Mouse (Mus musculus): Measurements from ENCODE around the gene Ptprcap.

Gene Ptprcap

GRCm38 (mm10) chr19:4147782-4148490 lies 5.5 kb upstream of the Ptprcap start:
- no peak for DNase-seq (ENCODE audit: low spot score)

GRCm38 (mm10) chr19:4148491-4148806 lies 5.0 kb upstream of the Ptprcap start, which contains the start of gene Coro1b:
TSS of gene Coro1b (plus strand) at chr19:4148619.
- DNase-seq (ENCODE audit: low spot score): peak; percentile 85

GRCm38 (mm10) chr19:4148819-4149218 lies 4.6 kb upstream of the Ptprcap start:
- DNase-seq (ENCODE audit: low spot score): no peak

- no peak for DNase-seq (ENCODE audit: low spot score)
Observed at GRCm38 (mm10) chr19:4149283-4149682, 4.1 kb upstream of the Ptprcap start.

GRCm38 (mm10) chr19:4149764-4150461 lies 3.5 kb upstream of the Ptprcap start:
- no peak for DNase-seq (ENCODE audit: low spot score)

- DNase-seq (ENCODE audit: low spot score): no peak
Observed at GRCm38 (mm10) chr19:4150567-4151487, 2.6 kb upstream of the Ptprcap start.

- no peak for DNase-seq (ENCODE audit: low spot score)
Observed at GRCm38 (mm10) chr19:4151488-4151860, 1.9 kb upstream of the Ptprcap start.

- no peak for DNase-seq (ENCODE audit: low spot score)
Observed at GRCm38 (mm10) chr19:4151898-4152297, 1.5 kb upstream of the Ptprcap start.

- DNase-seq (ENCODE audit: low spot score): no peak
Observed at GRCm38 (mm10) chr19:4152445-4153231, 766 bp upstream of the Ptprcap start.

GRCm38 (mm10) chr19:4154437-4155222 lies 1.2 kb downstream of the Ptprcap start:
- no peak for DNase-seq (ENCODE audit: low spot score)

- DNase-seq (ENCODE audit: low spot score): no peak
Observed at GRCm38 (mm10) chr19:4155223-4156072, 2.0 kb downstream of the Ptprcap start.

- DNase-seq (ENCODE audit: low spot score): no peak
Observed at GRCm38 (mm10) chr19:4156073-4156579, 2.7 kb downstream of the Ptprcap start.

- no peak for DNase-seq (ENCODE audit: low spot score)
Observed at GRCm38 (mm10) chr19:4156771-4157170, 3.4 kb downstream of the Ptprcap start.

GRCm38 (mm10) chr19:4159049-4159448 lies 5.6 kb downstream of the Ptprcap start:
- DNase-seq (ENCODE audit: low spot score): no peak

- peak; percentile 95 for DNase-seq (ENCODE audit: low spot score)
Observed at GRCm38 (mm10) chr19:4162646-4163542, 9.5 kb downstream of the Ptprcap start, which contains the start of gene Rps6kb2. TSS of gene Rps6kb2 (minus strand) at chr19:4163354.

GRCm38 (mm10) chr19:4163543-4163887 lies 10.1 kb downstream of the Ptprcap start:
- no peak for DNase-seq (ENCODE audit: low spot score)

GRCm38 (mm10) chr19:4164100-4164499 lies 10.7 kb downstream of the Ptprcap start:
- no peak for DNase-seq (ENCODE audit: low spot score)

GRCm38 (mm10) chr19:4164721-4165120 lies 11.3 kb downstream of the Ptprcap start:
- no peak for DNase-seq (ENCODE audit: low spot score)

All from c-Kit-positive CD71-positive TER-119-positive erythroid progenitor cells, embryonic 14.5 days (primary cell).